Comparison of ENCODE assay signal across 11 mouse cellular contexts in the genomic region with DNA sequence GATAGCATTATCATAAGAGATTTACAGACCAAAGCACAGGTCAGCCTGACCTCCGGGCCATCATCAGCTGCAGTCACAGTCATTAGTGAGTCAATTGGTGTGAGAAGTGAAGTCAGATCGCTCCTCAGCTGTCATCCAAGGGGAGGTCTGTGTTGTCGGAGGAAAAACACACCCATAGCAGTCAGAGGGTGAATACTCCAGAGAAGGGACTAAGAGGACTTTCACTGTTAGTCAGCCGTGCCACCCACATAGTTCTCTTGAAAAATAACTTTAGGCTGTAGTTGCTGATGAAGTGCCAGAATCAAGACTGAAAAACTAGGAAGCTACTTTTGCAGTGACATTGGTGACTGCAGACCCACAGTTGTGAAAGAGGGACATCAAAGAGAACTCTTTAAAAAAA.
DNase-seq lines count a peak whose midpoint lies in the region; ATAC-seq and TF ChIP-seq lines count a peak whose summit lies in the region.
"Had no signal": no experiment of that assay in that cellular context is flagged by ENCODE, and none has a peak within 500 bp of the region (broad histone marks: within the 10 kb centered on the region; RNA-seq: fewer than 3 reads in every experiment).

No protein-coding gene starts in this region.

- no peak for TF ChIP-seq CTCF in liver, embryonic 14.5 days (IDR thresholded peaks at IDR 0.05; ENCODE audit: low read depth)
- TF ChIP-seq CTCF in cerebellum, adult 2 months (IDR thresholded peaks at IDR 0.05; ENCODE audit: borderline replicate concordance, insufficient read depth, low read depth, low read length) = no peak

- no peaks in the 10 kb centered on the region for H3K27me3 ChIP-seq in heart, embryonic 13.5 days (replicated peaks)
- H3K27me3 ChIP-seq in liver, embryonic 14.5 days (ENCODE audit: control insufficient read depth, insufficient read depth, low read length) = no peaks in the 10 kb centered on the region
- no peaks in the 10 kb centered on the region; the same call in 1 of the 2 replicates for H3K27me3 ChIP-seq in cerebellum, adult 2 months (ENCODE audit: control insufficient read depth, insufficient read depth, low read length)
- H3K27me3 ChIP-seq: embryonic facial prominence, embryonic 12.5 days; hindbrain, embryonic 12.5 days had no signal

- H3K27ac ChIP-seq in heart, embryonic 13.5 days (replicated peaks) = peak overlapping the region; percentile 13; the same call in 1 of the 2 replicates
- no peak overlapping the region for H3K27ac ChIP-seq in liver, embryonic 14.5 days
- H3K27ac ChIP-seq in cerebellum, adult 2 months (ENCODE audit: insufficient read depth, low read length) = no peak overlapping the region
- H3K27ac ChIP-seq: embryonic facial prominence, embryonic 12.5 days; hindbrain, embryonic 12.5 days had no signal

- intact Hi-C loops in heart, postnatal 14 days (cut with DNase I) = no loop called here
- intact Hi-C loops in gastrocnemius, postnatal 14 days (cut with DNase I; ENCODE audit: low total_unique reads) = no loop called here

- H3K9me3 ChIP-seq in heart, embryonic 13.5 days = no peaks in the 10 kb centered on the region
- no peaks in the 10 kb centered on the region for H3K9me3 ChIP-seq in liver, embryonic 14.5 days (ENCODE audit: control insufficient read depth, low read length)
- H3K9me3 ChIP-seq: embryonic facial prominence, embryonic 12.5 days; hindbrain, embryonic 12.5 days had no signal

- DNase-seq in heart, postnatal 14 days = no peak
- DNase-seq in A20 (ENCODE audit: low read depth, low spot score) = peak; percentile 55
- peak; percentile 11 for DNase-seq in ZHBTc4 (ENCODE audit: low read depth, low spot score)
- no peak for DNase-seq in liver, embryonic 14.5 days (ENCODE audit: low read depth in 3 of 3, low spot score in 3 of 3)
- DNase-seq in spleen, postnatal 36 days (ENCODE audit: low spot score in 2 of 2) = no peak
- no peak for DNase-seq in gastrocnemius, postnatal 14 days
- DNase-seq in cerebellum, adult 2 months = no peak
- DNase-seq: thymus, postnatal 14 days had no signal

- peak overlapping the region; percentile 34 for H3K9ac ChIP-seq in heart, embryonic 13.5 days
- H3K9ac ChIP-seq in liver, embryonic 14.5 days (replicated peaks) = no peak overlapping the region
- H3K9ac ChIP-seq: embryonic facial prominence, embryonic 12.5 days; hindbrain, embryonic 12.5 days had no signal

- peak overlapping the region; percentile 34 for H3K4me3 ChIP-seq in heart, embryonic 13.5 days
- no peak overlapping the region for H3K4me3 ChIP-seq in liver, embryonic 14.5 days (ENCODE audit: insufficient read depth in 1 of 2, low read depth in 2 of 2, low read length in 2 of 2)
- no peak overlapping the region for H3K4me3 ChIP-seq in cerebellum, adult 2 months (replicated peaks; ENCODE audit: insufficient read depth, low read depth, low read length)
- H3K4me3 ChIP-seq: embryonic facial prominence, embryonic 12.5 days; hindbrain, embryonic 12.5 days had no signal

- ATAC-seq in heart, embryonic 13.5 days (ENCODE audit: extremely low read depth, insufficient number of reproducible peaks, low FRiP score, low TSS enrichment) = no peak; the same call in 1 of the 2 replicates
- ATAC-seq in liver, embryonic 14.5 days (ENCODE audit: insufficient read depth) = no peak

- H3K4me2 ChIP-seq in heart, embryonic 13.5 days = peak overlapping the region; percentile 64
- peak overlapping the region; percentile 1; the same call in 1 of the 2 replicates for H3K4me2 ChIP-seq in liver, embryonic 14.5 days (ENCODE audit: low read depth)
- H3K4me2 ChIP-seq: embryonic facial prominence, embryonic 12.5 days; hindbrain, embryonic 12.5 days had no signal

- no peak for TF ChIP-seq EP300 in liver, embryonic 14.5 days (IDR thresholded peaks at IDR 0.05; ENCODE audit: low read depth)

- TF ChIP-seq POLR2A in cerebellum, adult 2 months (IDR thresholded peaks at IDR 0.05; ENCODE audit: borderline replicate concordance, insufficient read depth, low read length) = no peak

- H3K36me3 ChIP-seq in heart, embryonic 13.5 days = no peaks in the 10 kb centered on the region
- no peaks in the 10 kb centered on the region for H3K36me3 ChIP-seq in liver, embryonic 14.5 days (replicated peaks; ENCODE audit: control insufficient read depth, insufficient read depth, low read depth)
- H3K36me3 ChIP-seq: embryonic facial prominence, embryonic 12.5 days; hindbrain, embryonic 12.5 days had no signal

- WGBS in heart, embryonic 13.5 days = 2% methylated on average over 4 of the region's 4 CpGs
- 12% methylated on average over 4 of the region's 4 CpGs for WGBS in liver, embryonic 14.5 days (ENCODE audit: insufficient replicate concordance)
- 10% methylated on average over 4 of the region's 4 CpGs for WGBS in cerebellum, adult 2 months

- H3K4me1 ChIP-seq in heart, embryonic 13.5 days = peaks cover 29% of the 10 kb centered on the region
- no peaks in the 10 kb centered on the region; a peak in 1 of 4 replicates for H3K4me1 ChIP-seq in liver, embryonic 14.5 days (replicated peaks; ENCODE audit: control insufficient read depth in 2 of 2, insufficient read depth in 2 of 2, low read length in 1 of 2)
- H3K4me1 ChIP-seq in cerebellum, adult 2 months (ENCODE audit: control insufficient read depth, insufficient read depth, low read length) = peaks cover 8% of the 10 kb centered on the region; the same call in 1 of the 2 replicates

Comparison
In these comparisons a context has a peak if more than half of its experiments do, and no peak if none do; other contexts are left out.
1. DNase-seq: peak in A20 (single experiment) and ZHBTc4 (single experiment); none in heart, postnatal 14 days (0 of 2), liver, embryonic 14.5 days (0 of 3), spleen, postnatal 36 days (0 of 2), gastrocnemius, postnatal 14 days (single experiment) and cerebellum, adult 2 months (0 of 2).